Mouse (Mus musculus): ENCODE measurements around the gene E330009J07Rik.

Gene E330009J07Rik

DNA sequence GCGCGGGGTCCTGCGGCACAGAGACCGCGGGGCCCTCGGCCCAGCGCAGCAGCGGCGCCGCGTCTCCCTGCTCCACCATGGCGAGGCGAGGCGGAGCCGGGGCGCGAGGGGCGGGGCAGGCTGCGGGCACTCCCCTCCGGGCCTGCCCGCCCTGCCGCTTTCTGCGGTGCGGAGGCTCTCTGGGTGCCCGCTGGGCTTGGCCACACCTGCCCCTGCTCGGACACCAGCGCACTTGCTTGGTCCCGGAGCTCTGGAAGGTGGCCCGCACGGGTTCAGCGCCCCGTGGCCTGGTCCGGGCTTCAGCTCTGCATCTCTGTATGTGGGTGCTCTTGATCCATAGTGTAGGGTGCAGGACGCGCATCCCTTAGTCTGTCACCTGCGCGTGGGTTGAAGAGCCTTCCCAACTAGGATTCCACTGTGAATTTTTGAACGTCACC, at the start of gene E330009J07Rik:
TSS of gene E330009J07Rik (minus strand) at position 89 of the 437 bp plus-strand sequence.
- DNase-seq (ENCODE audit: low read depth, low spot score) = peak; percentile 59

DNA sequence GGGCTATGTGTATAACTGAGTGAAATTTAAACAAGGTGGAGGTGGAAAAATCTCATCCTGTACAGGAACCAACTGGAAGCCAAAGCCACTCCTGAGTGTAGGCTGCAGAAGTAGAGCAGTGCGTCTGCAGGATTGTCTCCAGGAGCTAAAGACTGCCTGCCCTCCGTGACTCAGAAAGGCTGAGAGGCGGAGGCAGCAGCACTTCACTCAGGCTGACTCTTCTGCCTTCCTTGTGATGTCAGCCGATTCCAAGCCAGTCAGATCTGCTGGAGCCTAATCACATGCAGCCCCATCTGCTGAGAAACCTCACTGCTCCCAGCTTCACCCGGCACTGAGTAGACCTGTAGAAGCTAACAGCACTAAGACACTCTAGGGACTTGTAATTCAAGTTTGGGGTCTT, 46.4 kb upstream of the E330009J07Rik start:
- DNase-seq (ENCODE audit: low read depth, low spot score) = no peak

DNA sequence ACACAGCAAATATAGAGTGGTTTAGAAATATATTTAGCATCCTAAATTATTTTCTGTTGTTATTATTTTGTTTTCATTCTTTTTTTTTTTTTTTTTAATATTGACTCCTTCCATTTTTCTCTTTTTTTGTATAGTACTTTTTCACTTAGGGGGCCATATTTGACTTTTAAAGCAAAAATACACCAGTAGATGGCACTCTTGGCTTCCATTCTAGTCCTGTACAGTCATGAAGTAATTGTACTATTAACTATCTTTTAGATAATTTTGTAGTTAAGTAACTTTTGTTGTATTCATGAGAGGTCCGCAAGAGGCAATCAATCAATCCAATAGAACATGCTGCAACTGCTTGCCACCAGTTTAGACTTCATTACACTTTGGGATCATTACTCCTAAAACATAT, 43.8 kb upstream of the E330009J07Rik start:
- DNase-seq (ENCODE audit: low read depth, low spot score) = no peak

DNA sequence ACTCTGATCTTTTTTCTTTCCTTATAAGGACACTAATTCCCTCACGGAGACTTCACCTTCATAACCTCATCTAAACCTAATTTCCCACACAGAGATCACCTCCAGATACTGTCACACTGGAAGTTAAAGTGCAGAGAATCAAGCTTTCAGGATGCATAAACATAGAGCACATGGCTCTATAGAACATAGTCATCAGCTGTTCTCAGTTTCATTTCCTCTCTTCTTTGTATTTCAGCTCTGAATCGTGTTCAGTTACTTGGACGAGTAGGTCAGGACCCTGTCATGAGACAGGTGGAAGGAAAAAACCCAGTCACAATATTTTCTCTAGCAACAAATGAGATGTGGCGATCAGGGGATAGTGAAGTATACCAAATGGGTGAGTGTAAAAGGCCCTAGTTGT, 40.2 kb upstream of the E330009J07Rik start:
- DNase-seq (ENCODE audit: low read depth, low spot score) = no peak

DNA sequence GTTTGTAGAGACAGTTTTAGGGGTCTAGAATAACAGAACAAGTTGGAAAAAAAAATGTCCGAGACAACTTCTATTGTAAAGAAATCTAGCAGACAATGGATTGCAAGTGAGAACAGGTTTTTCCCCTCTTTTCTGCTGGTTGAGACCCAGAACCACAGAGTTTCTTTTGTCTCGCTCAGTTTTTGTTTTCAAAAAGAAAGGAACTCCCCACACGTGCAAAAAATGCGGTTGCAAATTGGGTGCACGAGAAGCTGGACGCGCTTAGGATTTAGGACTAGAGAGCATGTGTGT, 35.7 kb upstream of the E330009J07Rik start:
- DNase-seq (ENCODE audit: low read depth, low spot score) = peak; percentile 27

DNA sequence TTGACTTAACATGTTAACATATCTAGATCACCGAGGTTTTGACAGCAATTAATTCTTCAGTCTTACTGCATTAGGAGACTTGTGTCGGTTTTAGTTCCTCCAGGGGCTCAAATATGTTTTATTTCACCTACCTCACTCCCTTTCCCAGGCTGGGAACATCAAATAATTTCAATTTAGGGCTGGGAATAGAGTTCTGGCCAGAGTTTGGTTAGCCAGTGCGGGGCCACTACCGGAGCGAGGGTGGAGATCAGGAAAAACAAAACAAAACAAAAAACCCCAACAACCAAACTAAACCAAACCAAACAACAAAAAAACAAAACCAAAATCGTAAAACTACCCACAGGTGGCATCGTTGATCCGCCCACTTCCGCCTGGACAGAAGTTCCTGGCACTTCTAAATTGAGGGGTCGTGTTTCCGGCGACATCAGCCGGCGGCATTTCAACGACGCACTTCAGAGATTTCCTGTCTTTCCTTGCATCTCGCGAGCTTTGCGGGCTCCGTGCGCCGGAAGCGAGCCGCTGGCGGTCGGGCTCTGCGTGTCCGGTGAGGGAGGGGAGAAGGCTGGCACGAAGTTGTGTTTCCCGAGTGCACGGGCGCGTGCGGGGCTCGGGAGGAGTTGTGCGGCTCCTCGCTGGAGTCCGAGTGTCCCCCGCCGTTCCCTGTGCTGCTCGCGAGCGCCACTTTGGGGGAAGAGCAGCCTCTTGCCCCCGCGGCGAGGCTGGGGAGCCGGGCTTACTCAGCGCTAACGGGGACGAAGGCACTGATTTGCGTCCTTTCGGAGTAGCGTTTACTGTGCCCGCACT, 35.2 kb upstream of the E330009J07Rik start, which contains the start of gene Ssbp1:
TSS of gene Ssbp1 (plus strand) at position 437 of the 804 bp plus-strand sequence.
- DNase-seq (ENCODE audit: low read depth, low spot score) = peak; percentile 97

DNA sequence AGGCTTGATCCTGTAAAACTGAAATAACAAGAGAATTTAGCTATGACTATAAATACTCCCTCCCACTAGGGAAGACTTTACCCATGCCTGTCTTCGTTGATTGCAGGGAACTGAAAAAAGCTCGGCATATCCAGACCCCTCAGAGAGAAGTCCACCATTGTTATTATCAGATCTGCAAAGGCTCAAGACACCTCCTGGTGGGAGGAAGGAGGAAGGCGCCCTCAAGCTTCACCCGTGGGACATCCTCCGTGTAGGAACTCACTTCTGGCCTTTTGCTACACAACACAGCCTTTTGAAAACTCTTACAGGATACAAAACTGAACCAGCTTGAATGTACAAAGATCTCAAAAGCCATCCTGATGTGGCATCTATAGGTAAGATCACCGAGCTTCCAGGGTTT, 29.8 kb upstream of the E330009J07Rik start:
- no peak for DNase-seq (ENCODE audit: low read depth, low spot score)

DNA sequence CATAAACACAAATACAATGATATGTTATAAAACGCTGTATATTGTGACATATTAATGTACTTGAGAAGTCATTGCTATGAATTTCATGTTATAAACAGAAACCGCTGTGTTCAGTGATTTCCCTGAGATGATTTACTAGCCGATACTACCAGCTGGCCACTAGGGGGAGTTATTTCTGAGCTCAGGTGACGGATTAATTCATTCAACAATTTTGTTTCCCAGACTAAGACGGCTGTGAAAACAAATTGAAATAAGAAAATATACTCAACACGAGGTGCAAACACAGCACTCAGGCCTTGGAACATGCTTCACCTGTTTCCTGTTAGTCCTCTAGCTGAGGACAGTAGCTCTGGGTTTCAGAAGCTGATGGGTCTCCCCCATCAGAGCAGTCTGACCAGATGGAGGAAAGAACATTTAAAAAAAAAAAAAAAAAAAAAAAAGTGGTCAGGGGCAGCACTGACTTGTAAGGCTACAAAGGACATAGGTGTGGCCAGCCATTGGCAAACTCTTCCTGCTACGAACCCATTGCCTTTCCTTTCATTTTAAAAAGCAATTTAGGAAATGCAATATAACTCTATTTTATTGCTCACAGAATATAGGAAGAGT, 18.6 kb upstream of the E330009J07Rik start:
- peak; percentile 23 for DNase-seq (ENCODE audit: low read depth, low spot score)

DNA sequence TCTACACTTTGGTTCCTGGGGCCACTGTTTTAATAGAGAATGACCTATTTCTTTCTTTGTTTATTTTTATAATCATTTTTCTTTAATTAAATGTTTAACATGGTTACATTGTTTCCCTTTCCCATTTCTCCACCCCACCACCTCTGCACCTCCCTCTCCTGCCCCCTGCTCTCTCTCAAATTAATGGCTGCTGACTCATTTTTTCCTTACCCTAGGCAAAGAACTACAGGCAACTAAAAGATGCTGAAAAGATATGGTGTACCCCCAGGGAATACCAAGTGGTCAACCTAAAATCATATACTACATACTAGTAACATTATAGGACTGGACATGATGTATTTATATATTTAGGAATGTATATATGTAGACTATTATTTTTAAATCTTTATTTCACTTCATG, 12.7 kb upstream of the E330009J07Rik start:
- no peak for DNase-seq (ENCODE audit: low read depth, low spot score)

DNA sequence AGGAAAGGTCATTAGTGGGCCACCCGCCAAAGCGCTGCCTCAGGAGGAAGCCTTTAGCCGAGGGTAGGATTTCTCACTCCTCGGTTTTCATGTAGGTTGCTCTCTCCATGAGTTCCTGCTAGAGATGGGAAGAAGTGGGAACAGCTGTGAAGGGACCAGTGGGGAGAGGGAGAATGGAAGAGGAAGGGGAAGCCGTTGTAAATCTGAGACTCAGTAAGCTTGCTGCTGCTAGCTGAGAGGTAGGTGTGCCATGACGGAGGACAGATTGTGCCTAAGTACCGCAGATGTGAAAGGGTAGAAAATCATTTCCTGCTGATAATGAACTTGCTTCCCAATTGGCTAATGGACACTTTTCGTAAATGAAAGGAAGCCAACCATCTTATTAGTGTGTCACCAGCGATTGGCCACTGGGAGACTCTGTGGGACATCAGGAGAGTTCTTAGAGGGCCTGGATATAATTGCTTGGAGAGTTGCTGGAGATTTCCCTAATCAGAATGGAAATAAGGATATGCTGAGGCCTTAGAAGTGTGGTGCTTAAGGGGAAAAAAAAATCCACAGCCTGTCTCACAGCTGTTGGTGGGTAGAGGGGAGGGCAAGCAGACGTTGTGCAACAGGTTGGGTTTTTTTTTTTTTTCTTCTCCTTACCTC, 7.5 kb upstream of the E330009J07Rik start:
- DNase-seq (ENCODE audit: low read depth, low spot score) = no peak

DNA sequence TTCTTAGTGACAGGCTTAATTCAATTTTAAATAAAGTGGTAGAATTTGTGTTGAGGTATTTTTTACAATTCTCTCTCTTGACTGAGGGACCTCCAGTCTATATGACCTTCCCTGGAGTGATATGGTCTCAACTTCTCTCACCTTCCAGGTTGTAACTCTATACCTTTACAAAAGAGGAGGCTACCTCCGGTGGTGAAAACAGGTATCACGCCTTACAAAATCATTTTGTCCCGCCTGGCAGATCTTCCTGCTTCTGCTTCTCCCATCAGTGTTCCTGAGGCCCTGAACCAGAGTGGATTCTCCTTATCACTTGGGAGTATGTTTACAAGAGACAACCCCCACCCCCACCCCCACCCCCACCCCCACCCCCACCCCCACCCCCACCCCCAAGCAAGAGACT, 5.8 kb upstream of the E330009J07Rik start:
- DNase-seq (ENCODE audit: low read depth, low spot score) = no peak

DNA sequence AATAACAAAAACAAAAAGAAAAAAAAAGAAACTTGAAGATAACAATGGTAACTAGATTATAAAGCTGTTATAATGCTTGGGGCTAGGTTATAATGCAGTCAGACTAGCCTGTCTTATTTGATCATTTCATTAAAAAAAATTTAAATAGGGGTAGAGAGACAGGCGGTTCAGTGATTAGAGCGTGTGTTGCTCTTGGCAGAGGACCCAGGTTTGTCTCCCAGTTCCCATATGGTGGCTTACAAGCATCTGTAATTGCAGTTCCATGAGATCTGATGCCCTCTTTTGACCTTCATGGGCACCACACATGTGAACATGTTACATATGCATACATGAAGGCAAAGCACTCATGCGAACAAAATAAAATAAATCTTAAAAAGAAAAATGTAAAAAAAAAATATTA, 5.3 kb upstream of the E330009J07Rik start:
- no peak for DNase-seq (ENCODE audit: low read depth, low spot score)

DNA sequence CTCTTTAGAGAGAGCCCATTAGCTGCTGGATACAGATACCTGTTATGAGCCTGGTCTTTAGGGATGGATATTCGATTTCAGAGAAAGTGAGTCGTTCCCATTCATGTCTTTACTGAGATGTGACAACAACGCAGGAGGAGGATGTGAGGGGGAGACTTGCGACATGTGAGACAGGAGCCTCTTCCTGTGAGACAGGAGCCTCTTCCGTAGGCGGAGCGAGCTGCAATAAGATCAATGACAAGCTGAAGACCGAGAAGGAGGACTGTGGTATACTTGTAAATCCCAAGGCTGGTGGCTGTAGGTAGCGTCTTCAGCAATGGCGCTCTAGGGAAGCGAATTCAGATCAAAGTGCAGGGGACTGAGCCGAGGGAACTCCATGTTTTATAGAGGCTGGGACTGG, 3.8 kb upstream of the E330009J07Rik start:
- no peak for DNase-seq (ENCODE audit: low read depth, low spot score)

DNA sequence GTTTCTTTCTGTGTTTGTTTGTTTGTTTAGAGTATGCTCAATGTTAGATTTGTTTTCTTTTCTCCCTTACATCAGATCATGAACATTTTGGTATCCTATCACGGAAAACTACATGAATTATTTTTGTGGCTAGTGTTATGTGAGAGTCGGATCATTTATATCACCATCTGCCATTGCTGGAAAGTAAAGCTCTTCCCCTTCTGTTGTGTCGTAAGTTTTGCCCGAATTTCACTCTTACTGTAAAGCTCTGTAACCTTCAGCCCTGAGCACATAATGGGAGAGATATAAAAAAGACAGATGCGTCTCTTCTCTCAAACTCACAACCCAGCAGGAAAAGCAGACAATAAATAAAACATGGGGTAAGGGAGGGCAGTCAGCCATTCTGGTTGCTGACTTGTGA, 3.0 kb upstream of the E330009J07Rik start, which contains the start of gene Wee2:
TSS of gene Wee2 (plus strand) at position 153 of the 400 bp plus-strand sequence.
- DNase-seq (ENCODE audit: low read depth, low spot score) = no peak

DNA sequence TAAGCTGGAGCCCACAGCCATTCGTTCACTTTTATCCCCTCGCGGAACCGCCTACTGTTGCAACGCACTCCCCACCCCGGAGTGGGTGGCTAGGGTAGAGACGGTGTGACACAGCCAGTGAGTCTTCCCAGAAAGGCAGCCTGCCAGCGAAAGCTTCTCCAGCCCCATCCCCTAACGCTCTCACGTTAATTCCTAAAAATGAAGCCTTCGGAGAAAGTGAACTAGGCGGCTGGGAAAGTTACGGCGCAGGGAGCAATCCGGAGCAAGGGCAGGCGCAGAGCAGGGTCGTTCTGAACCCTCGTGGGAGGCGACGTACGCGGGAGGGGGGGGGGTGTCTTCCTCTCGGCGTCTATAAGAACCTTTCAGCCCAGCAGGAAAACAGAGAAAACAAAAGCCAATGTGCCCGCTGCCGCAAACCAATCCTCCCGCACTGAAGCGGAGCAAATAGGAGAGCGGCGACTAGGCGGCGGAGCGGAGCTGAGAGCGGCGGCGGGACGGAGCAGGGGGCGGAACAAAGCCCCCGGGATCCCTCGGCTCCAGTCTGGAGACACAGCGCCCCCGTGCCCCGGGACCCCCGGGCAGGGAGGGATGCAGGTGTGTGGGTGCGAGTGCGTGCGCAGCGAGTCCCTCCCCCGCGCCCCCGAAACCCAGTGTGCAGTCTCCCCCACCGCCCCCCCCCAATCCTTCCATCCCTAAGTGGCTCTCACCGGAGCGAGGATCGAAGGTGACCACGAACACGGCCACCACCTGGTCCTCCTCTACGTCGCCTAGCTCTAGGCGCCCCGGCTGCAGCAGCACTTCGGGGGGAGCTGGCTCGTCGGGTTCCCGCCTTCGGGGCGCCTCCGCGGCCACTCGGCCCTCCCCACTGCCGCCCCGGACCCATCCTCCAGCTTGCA, 536 bp downstream of the E330009J07Rik start:
- peak; percentile 40 for DNase-seq (ENCODE audit: low read depth, low spot score)

DNA sequence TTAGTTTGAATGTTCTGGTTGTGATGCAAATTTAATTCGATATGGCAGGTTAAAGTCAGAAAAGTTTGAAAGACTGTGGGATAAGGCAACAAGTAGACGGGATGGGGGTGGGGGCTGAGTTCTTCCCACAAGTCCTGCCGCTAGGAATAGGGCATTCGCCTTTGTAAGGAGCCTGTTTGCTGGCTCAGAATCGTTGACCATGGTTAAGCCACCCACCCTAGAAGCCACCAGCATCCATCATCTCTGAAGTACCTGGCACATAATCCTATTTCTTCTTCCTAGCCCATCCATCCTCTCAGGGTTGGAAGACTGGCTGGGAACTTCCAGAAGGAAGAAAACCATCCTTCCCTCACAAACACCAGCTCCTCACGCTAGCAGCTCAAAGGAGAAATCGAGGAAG, 1.2 kb downstream of the E330009J07Rik start:
- no peak for DNase-seq (ENCODE audit: low read depth, low spot score)

DNA sequence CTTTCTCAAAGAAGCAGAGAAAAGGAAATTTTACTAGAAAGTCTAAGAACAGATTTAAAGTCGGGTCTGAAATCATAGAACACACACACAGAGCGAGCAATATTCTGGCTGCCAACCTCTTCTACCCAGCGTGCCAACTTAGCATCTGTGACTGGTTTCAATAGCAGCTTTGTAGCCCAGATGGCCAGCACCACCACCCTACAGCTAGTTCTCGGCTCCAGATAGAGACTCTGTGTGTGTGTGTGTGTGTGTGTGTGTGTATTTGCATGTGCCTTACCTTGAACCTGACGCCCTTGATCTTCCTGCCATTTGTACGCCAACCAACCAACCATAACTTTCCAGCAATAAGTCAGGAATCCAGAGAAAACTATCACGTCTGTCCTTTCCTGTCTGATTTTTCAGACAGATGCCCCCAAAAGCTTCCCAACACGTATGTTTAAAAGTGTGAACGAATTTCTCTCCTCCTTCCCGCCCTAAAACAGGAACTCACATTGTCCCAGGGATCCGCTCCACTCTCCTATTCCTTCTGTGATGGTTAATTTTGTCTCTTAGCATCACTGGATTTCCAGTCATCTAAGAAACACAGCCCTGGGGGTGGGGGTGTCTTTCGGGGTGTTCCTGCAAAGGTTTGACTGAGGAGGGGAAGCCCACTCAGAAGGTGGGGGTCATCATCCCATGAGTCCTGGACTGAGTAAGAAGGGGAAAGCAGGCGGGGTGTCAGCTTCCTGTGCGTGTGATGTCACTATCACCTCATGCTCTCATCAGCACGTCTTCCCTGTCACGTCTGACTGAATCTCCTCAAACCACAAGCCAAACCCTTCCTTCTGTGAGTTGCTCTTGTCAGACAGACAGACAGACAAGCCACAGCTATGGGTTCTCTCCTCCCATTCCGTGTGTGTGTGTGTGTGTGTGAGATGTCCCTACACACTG, 3.3 kb downstream of the E330009J07Rik start:
- no peak for DNase-seq (ENCODE audit: low read depth, low spot score)

DNA sequence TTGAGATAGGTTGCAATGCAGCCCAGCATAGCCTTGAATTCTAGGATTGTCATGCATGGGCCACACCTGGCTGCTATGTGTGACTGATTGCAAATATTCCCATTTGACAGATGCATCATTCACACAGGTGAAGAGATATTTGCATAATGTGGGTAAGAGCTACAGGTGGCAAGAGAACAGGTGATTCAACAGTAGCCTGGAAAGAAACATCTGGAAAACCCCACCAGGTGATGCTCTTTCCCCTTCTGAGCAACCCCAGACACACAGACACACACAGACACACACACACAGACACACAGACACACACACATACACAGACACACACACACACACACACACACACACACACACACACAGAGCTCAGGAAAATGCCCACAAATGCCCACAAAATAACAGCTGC, 4.1 kb downstream of the E330009J07Rik start:
- DNase-seq (ENCODE audit: low read depth, low spot score) = no peak

DNA sequence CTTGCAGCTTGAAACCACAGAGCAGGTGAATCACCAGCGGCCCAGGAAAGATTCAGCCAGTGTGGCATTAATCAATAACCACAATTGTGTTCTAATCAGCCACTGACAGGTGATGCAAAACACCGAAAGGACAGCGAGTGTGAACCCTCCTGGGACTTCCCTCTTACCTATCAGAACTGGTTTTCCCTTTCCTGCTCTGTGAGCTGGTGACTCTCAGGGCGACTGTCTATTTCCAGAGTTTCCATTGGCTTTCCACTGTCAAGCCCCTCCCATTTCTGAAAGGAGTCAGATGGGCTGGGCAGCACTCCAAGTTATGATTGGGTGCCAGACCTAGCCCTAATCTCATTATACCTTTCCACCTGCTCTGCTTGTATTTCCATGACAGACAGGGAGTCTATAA, 4.6 kb downstream of the E330009J07Rik start:
- DNase-seq (ENCODE audit: low read depth, low spot score) = no peak

DNA sequence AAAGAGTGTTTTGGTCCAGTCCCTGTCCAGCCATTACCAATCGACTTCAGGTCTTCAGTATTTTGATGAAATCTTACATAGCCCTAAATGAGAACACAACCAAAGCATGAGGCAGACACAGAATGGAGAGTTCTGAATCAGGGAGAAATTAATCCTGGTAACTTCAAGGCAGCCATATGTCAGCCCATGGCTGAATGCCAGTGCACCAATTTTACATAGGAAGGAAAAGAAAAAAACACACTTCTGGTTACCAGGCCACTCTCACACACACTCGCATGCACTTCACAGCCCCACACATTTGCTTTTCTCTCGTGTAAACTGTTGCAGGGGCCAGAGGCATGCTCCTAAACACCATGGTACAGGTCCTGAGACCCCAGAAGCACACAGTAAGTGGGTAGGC, 5.1 kb downstream of the E330009J07Rik start:
- DNase-seq (ENCODE audit: low read depth, low spot score) = no peak

DNA sequence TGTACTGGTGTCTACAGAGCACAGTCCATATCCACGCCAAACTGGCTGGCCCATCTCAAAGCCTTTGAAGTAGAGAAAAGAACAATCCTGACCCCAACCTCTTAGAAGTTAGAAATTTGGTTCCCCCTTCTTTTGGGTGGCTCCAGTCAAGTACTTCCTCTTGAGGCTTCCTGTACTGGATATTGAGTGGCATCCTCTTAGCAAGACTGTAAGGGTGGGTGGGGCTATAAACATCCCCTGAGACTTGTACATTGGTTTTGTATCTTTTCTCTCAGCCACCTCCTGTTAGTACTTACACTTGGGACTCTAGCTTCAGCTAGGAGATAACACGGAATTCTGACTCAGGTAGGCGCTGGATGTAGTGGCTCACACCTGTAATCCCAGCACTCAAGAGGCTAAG, 5.7 kb downstream of the E330009J07Rik start:
- DNase-seq (ENCODE audit: low read depth, low spot score) = no peak
